Mouse (Mus musculus): Measurements from ENCODE around the gene Tfap2d. TPM values are rescaled to one million over a fixed set of nuclear protein-coding genes. Genes with fewer than 3 reads are reported as not detected.

Tfap2d gene
- polyA plus RNA-seq, 1 experiment, result not detected

DNA sequence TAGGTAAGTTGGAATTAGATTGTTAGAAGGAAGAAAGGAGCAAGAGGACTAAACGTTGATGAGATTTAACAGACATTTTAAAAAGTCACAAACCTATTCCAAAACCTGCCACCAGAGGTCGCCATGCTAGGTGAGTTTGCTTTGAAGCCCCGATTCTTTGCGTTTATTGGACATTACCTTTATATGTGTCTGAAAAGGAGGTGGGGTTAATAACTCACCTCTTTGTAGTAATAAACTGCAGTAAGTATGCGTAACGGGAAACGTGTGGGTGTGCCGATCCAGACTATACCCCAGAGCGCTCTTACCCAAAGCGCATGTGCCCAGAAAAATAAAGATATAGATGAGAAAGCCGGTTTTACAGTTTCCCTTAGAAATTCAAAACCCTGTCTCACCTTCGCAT is 102.8 kb downstream of the Tfap2d start:
- Histone ChIP-seq H3K27ac (replicated peaks; ENCODE audit: low read depth, low read length) (no peak overlapping the region), H3K4me1 (ENCODE audit: control insufficient read depth, insufficient read depth, insufficient read length, low read length) (no peaks in the 10 kb centered on the region), H3K4me3 (ENCODE audit: insufficient read depth, low read depth, low read length) (no peak overlapping the region)

DNA sequence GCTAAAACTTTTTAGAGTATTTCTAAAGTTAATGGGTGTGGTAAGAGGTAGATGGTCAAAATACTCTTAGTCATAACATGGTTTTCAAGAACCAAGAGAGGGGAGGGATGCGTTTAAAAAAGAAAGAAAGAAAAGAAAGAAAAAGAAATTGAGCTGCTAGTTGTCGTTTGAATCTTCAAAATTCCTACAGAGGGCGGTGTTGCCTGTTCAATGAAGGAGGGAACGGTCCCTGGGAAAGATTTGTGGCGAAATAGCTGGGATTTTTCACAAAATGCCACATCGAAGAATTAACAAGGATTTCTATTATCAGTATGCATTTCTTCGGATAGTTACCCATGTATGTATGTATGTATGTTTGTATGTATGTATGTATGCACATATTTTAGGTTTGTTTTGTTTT is 103.4 kb downstream of the Tfap2d start:
- H3K4me3 ChIP-seq (ENCODE audit: insufficient read depth, low read depth, low read length), result no peak overlapping the region

DNA sequence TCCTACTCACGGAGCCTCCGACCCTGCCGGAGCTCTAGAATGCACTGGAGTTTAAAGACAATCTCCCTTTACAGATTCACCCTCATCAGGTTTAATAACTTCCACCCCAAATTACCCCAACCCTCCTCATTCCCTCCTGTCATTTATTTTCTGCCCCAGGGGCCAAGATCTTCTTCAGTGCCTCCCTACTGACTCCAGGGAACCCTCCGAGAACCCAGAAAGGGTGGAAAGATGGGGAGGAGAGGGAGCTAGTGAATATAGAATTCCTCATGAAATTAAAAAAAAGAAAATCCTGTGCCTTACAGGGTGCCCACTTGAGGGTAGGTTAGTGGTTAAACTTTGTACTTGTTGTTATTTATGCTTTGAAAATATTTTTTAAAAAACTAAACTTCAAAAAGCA is 104.8 kb downstream of the Tfap2d start:
- Histone ChIP-seq H3K4me3 (ENCODE audit: insufficient read depth, low read depth, low read length) (no peak overlapping the region), H3K27ac (replicated peaks; ENCODE audit: low read depth, low read length) (no peak overlapping the region), H3K4me1 (ENCODE audit: control insufficient read depth, insufficient read depth, insufficient read length, low read length) (no peaks in the 10 kb centered on the region)

More for the DNA sequence above, 103.4 kb downstream of the Tfap2d start:
- Histone ChIP-seq H3K4me1 (ENCODE audit: control insufficient read depth, insufficient read depth, insufficient read length, low read length) (no peaks in the 10 kb centered on the region), H3K27ac (replicated peaks; ENCODE audit: low read depth, low read length) (no peak overlapping the region)

DNA sequence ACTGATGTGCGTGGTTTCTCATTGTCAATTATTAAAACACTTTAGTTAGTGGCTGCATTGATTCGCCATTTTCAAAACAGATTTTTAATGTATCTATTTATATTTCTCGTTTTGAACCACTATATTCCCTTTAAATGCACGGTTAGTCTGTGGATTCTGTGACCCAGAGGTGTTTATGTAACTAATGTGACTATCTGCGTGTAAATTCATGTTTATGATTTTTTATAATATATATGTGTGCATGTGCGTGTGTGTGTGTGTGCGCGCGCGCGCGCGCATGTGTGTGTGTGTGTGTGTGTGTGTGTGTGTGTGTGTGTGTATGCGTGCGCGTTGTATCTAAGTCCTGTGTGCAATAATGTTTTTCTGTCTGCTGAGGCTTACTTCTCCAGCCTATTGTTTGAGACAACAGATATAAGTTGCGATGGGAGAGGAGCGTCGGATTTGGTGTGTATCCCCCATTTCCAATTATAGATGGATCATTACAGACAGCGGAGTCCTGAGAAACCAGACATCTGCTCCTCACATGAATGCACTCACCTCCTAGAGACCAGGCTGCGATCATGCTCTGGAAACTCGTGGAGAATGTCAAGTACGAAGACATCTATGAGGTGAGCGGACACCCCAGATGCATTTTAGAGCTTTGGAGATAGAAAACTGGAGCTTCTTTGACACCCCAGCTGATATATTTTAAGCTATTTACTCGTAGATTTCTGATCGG is 106.0 kb downstream of the Tfap2d start, which contains the start of gene Tfap2b:
TSS of gene Tfap2b (plus strand) at position 274 of the 718 bp plus-strand sequence.
- Histone ChIP-seq H3K4me3 (ENCODE audit: insufficient read depth, low read depth, low read length) (no peak within 1 kb of the TSS), H3K4me1 (ENCODE audit: control insufficient read depth, insufficient read depth, insufficient read length, low read length) (no peaks in the 10 kb centered on the region), H3K27ac (replicated peaks; ENCODE audit: low read depth, low read length) (no peak within 1 kb of the TSS)

DNA sequence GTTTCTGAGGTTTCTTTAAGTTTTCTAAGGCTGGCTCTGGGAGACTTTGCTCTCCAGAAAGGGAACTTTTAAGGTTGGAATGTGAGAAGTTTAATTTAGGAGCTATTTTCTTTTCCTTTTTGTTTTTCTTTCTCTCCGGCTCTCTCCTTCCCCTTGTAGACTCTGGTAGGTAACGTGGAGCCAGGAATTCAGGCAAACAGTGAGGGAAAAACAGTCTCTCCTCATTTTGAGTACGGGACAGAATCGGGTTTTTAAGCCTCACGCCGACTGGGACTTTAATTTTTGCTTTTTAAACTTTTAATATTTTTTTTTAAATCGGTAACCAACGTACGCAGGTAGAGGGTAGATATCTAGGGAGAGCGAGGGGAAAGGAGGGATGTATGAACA is 106.5 kb downstream of the Tfap2d start:
- no peaks in the 10 kb centered on the region for H3K4me1 ChIP-seq (ENCODE audit: control insufficient read depth, insufficient read depth, insufficient read length, low read length)
- no peak overlapping the region for H3K4me3 ChIP-seq (ENCODE audit: insufficient read depth, low read depth, low read length)
- H3K27ac ChIP-seq (replicated peaks; ENCODE audit: low read depth, low read length), result no peak overlapping the region

DNA sequence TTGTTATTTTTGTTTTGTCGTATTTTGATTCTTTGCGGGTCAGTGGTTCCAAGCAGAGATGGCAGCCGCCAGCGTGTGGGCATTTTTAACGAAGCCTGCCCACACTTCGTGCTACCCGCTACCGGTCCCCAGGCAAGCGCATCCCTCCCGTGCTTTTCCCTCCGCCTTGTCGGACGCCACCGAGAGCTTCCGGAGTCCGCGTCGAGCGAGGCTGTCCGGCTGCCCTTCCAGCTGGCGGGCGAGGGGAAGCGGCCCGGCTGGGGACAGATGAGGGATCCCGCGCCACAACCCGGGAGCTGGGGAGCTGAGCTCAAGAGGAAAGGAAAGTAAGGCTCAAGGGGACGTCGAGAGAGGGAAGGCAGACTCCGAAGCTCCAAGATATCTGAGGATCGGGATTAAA is 107.0 kb downstream of the Tfap2d start:
- no peak overlapping the region for H3K4me3 ChIP-seq (ENCODE audit: insufficient read depth, low read depth, low read length)
- no peak overlapping the region for H3K27ac ChIP-seq (replicated peaks; ENCODE audit: low read depth, low read length)
- H3K4me1 ChIP-seq (ENCODE audit: control insufficient read depth, insufficient read depth, insufficient read length, low read length), result no peaks in the 10 kb centered on the region

DNA sequence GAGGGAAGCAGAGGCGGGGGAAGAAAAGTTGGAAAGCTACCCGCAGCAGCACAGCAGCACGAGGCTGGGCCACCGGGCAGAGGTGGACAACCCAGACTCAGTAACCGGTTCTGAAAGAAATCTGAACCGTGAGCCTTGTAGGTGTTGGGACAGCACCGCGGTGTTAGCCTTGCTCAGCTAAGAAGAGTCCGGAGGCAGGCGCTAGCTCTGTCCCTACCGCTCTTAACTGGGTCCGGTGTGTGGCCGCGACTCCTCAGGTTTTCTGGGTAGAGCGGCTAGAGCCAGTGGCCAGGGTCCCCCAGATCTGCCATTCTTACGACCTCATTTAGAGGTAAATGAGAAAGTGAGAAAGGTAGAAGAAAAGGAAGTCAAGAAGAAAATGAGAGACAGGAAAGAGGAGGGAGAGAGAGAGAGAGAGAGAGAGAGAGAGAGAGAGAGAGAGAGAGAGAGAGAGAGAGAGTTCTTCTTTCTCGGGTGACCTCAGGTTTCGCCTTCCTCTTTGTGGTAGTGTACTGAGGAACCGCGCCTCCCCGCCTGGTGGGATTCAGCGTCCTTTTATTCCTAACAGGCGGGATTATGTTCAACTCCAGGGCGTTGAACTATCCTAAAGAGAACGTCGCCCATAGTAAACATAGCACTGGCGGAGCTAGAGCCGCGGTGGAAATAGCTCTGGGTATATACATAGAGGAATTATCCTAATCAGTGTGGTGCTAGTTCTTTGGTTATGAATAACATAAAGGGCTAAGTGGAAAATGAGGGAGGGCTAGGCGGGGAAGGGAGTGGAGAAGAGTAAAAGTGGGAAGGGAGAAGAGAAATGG is 107.6 kb downstream of the Tfap2d start:
- Histone ChIP-seq H3K4me3 (ENCODE audit: insufficient read depth, low read depth, low read length) (no peak overlapping the region), H3K27ac (replicated peaks; ENCODE audit: low read depth, low read length) (no peak overlapping the region)

DNA sequence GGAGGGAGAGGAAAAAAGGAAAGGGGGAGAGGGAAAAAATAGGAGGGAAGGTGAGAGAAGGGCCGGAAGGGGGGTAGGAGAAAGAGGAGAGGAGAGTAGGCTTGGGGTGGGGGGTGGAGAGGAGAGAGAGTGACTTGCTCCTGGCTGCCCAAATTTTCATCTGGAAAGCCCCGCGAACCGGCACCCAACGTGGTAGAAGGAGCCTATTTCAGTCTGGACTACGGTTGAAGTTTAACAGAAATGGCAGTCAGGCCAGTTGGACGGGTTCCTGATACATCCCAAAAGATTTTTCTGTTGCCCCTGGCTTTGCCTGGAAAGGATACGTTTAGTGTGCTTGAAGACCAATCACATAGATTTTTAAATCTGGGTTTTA is 108.2 kb downstream of the Tfap2d start:
- H3K4me3 ChIP-seq (ENCODE audit: insufficient read depth, low read depth, low read length), result no peak overlapping the region
- no peaks in the 10 kb centered on the region for H3K4me1 ChIP-seq (ENCODE audit: control insufficient read depth, insufficient read depth, insufficient read length, low read length)
- H3K27ac ChIP-seq (replicated peaks; ENCODE audit: low read depth, low read length), result no peak overlapping the region

More for the DNA sequence above, 107.6 kb downstream of the Tfap2d start:
- H3K4me1 ChIP-seq (ENCODE audit: control insufficient read depth, insufficient read depth, insufficient read length, low read length), result no peaks in the 10 kb centered on the region

DNA sequence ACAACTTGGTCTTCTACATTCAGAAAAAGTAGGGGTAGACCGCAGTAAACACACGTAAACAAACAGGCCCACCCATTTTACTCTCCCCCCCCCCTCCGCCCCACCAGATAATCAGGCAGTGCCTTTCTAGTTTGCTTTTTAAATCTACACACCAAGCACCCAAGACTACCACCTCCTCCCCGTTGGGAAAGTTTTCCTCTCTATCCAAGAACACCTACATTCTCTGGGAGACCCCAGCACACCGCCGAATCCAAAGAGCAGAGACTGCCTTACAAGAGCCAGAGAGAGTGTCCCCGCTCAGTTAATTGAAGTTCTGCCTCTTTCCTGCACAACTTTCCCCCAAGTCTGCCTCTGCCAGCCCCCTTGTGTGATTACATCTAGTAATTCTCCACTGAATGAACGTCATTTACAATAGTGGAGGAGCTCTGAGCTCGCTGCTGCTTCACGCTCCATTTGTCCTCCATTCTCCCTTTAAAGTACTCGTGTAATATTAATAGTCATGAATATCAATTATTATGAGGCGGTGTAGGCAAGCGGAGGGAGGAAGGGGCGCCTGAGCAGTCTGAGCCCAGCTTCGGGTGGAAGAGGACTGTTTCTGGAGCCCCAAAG is 108.8 kb downstream of the Tfap2d start:
- no peak overlapping the region for H3K4me3 ChIP-seq (ENCODE audit: insufficient read depth, low read depth, low read length)

DNA sequence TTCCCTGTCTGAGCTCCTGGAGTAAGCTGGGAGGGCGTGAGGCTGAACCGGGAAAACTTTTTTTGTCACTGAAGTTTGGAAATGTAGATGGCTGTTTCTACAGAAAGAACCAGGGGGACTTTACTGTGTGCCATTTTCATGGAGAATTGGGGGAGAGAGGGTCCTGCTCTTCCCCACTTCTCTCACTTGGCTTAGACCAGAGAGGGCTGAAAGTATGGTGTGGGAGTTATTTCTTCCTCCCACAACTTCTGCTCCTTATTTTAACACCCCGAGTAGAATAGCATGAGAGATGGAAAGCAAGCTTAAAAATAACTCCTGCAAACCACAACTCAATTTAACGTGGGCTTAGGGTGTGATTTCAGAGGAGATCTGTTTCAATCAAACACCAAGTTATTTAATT is 109.9 kb downstream of the Tfap2d start:
- H3K4me1 ChIP-seq (ENCODE audit: control insufficient read depth, insufficient read depth, insufficient read length, low read length), result no peaks in the 10 kb centered on the region
- H3K27ac ChIP-seq (replicated peaks; ENCODE audit: low read depth, low read length), result no peak overlapping the region
- H3K4me3 ChIP-seq (ENCODE audit: insufficient read depth, low read depth, low read length), result no peak overlapping the region

More for the DNA sequence above, 108.8 kb downstream of the Tfap2d start:
- Histone ChIP-seq H3K27ac (replicated peaks; ENCODE audit: low read depth, low read length) (no peak overlapping the region), H3K4me1 (ENCODE audit: control insufficient read depth, insufficient read depth, insufficient read length, low read length) (no peaks in the 10 kb centered on the region)

DNA sequence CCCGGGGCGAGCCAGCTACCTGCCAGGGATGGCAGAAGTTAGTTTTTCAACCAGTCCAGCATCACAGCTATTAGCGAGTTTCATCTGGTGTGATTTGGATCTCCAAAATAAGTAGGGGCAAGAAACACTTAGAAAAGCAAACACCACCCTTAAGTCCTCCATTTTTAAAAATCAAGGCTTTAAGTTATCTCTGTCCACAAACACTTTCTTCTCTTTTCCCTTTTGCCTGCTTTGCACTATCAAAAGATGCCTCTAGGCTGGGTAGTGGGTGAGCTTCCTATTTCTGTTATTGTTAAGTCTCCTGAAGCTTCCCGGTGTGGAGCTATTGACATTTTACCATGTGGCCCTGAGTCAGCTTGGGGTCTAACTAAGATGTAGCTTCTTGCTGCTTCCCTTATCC is 110.3 kb downstream of the Tfap2d start:
- H3K27ac ChIP-seq (replicated peaks; ENCODE audit: low read depth, low read length), result no peak overlapping the region
- H3K4me1 ChIP-seq (ENCODE audit: control insufficient read depth, insufficient read depth, insufficient read length, low read length), result no peaks in the 10 kb centered on the region
- H3K4me3 ChIP-seq (ENCODE audit: insufficient read depth, low read depth, low read length), result no peak overlapping the region

DNA sequence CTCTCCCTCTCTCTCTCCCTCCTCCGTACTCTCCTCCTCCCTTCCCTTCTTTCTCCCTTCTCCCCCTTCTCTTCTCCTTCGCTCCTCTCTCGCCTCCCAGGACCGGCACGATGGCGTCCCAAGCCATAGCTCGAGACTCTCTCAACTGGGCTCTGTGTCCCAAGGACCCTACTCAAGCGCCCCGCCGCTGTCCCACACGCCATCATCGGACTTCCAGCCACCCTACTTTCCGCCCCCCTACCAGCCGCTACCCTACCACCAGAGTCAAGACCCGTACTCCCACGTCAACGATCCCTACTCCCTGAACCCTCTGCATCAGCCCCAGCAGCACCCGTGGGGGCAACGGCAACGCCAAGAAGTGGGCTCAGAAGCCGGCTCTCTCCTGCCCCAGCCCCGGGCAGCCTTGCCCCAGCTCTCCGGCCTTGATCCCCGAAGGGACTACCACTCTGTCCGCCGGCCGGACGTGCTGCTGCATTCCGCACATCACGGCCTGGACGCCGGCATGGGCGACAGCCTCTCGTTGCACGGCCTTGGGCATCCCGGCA is 111.1 kb downstream of the Tfap2d start:
- H3K27ac ChIP-seq (replicated peaks; ENCODE audit: low read depth, low read length), result no peak overlapping the region
- no peak overlapping the region for H3K4me3 ChIP-seq (ENCODE audit: insufficient read depth, low read depth, low read length)
- H3K4me1 ChIP-seq (ENCODE audit: control insufficient read depth, insufficient read depth, insufficient read length, low read length), result no peaks in the 10 kb centered on the region

All from brown adipose tissue, adult 24 weeks (tissue).